Mouse (Mus musculus) midbrain, postnatal 0 days (tissue): ENCODE measurements at regions not wholly inside any gene's neighbourhood (a gene's known extent, or its start where the extent isn't known, plus 50 kb on each side); places are given as distances from the start of the nearest gene placed in this dataset.

Experiments used
- ATAC-seq: fragments of 200-750 bp; cut with Nextera tagmentation; 2 replicates; pipeline ENCODE4 v1.8.0; 2017; ENCODE audit warnings: moderate number of reproducible peaks, mild to moderate bottlenecking, moderate TSS enrichment, moderate library complexity; ENCODE audit not compliant: low FRiP score
- DNase-seq: peaks from one replicate; pipeline ENCODE4 v3.0.0-alpha.2; 2015; ENCODE audit warnings: low spot score
- H3K27ac ChIP-seq: fragments of 300-500 bp; sonication (generic); 2 replicates; pipeline ENCODE4 v1.5.1; 2014; ENCODE audit warnings: low read depth, mild to moderate bottlenecking, low read length, mixed read lengths
- H3K27me3 ChIP-seq: fragments of 300-500 bp; sonication (generic); 2 replicates; pipeline ENCODE4 v1.6.1; 2014; ENCODE audit warnings: low read length, control low read depth, mixed read lengths; ENCODE audit not compliant: insufficient read depth
- H3K36me3 ChIP-seq: fragments of 300-500 bp; sonication (generic); 2 replicates; pipeline ENCODE4 v1.6.1; 2014; ENCODE audit warnings: low read length, control low read depth, mixed read lengths; ENCODE audit not compliant: insufficient read depth
- H3K4me1 ChIP-seq: fragments of 300-500 bp; sonication (generic); 2 replicates; pipeline ENCODE4 v1.6.1; 2014; ENCODE audit warnings: mild to moderate bottlenecking, control low read depth, antibody characterized with exemption, low read length, mixed read lengths; ENCODE audit not compliant: insufficient read depth
- H3K4me2 ChIP-seq: fragments of 300-500 bp; sonication (generic); 2 replicates; pipeline ENCODE4 v1.6.1; 2014; ENCODE audit warnings: low read depth, mild to moderate bottlenecking, low read length, mixed read lengths; ENCODE audit not compliant: poor library complexity, severe bottlenecking
- H3K4me3 ChIP-seq: fragments of 300-500 bp; sonication (generic); 2 replicates; pipeline ENCODE4 v1.5.1; 2014; ENCODE audit warnings: low read depth, mild to moderate bottlenecking, low read length, moderate library complexity
- H3K9ac ChIP-seq: fragments of 300-500 bp; sonication (generic); replicated peaks from 2 replicates; pipeline ENCODE4 v1.6.1; 2014; ENCODE audit warnings: mild to moderate bottlenecking, low read length, moderate library complexity, mixed read lengths; ENCODE audit not compliant: poor library complexity, severe bottlenecking
- H3K9me3 ChIP-seq: fragments of 300-500 bp; sonication (generic); 2 replicates; pipeline ENCODE4 v1.6.1; 2016; ENCODE audit warnings: low read length, control low read depth
- CTCF ChIP-seq: IDR thresholded peaks from 2 replicates; pipeline ENCODE4 v1.5.1; 2016; ENCODE audit warnings: antibody characterized with exemption, mild to moderate bottlenecking
- WGBS: fragments of 180-500 bp; shearing (Covaris S2); extraction: QIAGEN DNeasy Blood & Tissue Kit; methylation state at CpG from one replicate; pipeline ENCODE4 v1.1.7; 2014; 5-methylcytosine and 5-hydroxymethylcytosine counted together

DNA sequence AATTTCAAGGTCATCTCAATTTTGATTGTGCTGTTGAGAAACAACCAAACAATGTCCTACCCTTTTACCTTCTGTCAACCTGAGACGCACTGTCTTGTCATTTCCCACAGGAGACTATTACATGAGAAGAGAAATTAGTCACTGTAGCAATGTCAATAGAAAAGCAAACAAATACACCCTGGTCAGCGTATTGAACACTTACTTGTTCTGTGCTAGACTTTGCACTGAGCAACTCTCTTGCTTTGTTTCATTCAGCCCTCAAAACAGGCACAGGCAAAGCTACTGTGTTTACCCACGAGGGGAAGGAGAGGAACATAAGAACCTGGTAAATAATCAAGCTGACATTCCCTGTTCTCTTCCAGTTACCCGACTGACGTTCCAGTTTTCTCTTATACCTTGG is 424.1 kb downstream of the Gxylt1 start:
- no peaks in the 10 kb centered on the region for H3K27me3 ChIP-seq
- WGBS = 74% methylated on average over 5 of the region's 5 CpGs
- ATAC-seq (no peak), DNase-seq (no peak)
- no peak overlapping the region for H3K27ac ChIP-seq
- H3K9me3 ChIP-seq = no peaks in the 10 kb centered on the region
- no peak for TF ChIP-seq CTCF
- H3K4me1 ChIP-seq = no peaks in the 10 kb centered on the region
- no peak overlapping the region for H3K4me3 ChIP-seq
- no peaks in the 10 kb centered on the region for H3K36me3 ChIP-seq
- no peak overlapping the region for H3K4me2 ChIP-seq
- H3K9ac ChIP-seq = no peak overlapping the region

DNA sequence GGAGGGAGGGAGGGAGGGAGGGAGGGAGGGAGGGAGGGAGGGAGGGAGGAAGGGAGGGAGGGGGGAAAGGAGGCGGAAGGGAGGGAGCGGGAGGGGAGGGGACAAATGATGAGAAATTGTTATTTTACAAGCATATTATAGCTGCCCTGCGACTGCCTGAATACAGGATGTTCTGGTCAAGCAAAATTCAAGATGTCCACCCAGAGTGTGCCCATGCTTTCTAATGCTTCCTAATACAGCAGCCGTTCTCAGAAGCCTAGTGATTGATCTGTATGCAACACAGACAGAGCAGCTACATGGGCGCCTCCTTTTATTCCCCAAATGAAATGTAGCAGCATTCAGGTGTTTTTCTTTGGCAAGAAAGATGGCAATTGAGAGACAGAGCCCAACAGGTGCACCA is 434.9 kb downstream of the Gxylt1 start:
- H3K36me3 ChIP-seq = no peaks in the 10 kb centered on the region
- 63% methylated on average over 5 of the region's 5 CpGs for WGBS
- no peak for TF ChIP-seq CTCF
- H3K27me3 ChIP-seq = no peaks in the 10 kb centered on the region
- H3K4me3 ChIP-seq = no peak overlapping the region
- no peak overlapping the region for H3K27ac ChIP-seq
- no peak overlapping the region for H3K4me2 ChIP-seq
- no peak overlapping the region for H3K9ac ChIP-seq
- DNase-seq (peak; percentile 13), ATAC-seq (no peak)
- no peaks in the 10 kb centered on the region for H3K9me3 ChIP-seq
- H3K4me1 ChIP-seq = no peaks in the 10 kb centered on the region

DNA sequence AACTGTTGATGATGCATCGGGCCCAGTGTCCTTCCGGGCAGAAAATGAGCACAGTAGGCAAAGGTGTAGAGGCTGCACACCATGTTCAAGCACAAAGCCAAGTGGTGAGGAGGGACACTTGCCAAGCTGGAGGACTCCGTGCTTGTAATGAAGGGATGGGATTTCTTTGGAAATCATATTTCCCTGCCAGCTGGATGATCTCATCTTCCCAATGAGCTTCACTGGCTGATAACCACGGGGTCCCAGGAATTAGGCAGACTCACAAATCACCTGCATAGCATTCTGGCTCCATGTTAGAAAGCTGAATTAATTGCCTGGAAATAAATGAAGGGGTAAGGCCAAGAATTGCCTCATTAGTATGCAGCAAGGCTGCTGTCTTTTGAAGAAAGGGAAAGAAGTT is 435.4 kb downstream of the Gxylt1 start:
- TF ChIP-seq CTCF = no peak
- H3K4me2 ChIP-seq = no peak overlapping the region
- ATAC-seq = no peak
- DNase-seq = peak; percentile 89
- no peaks in the 10 kb centered on the region for H3K27me3 ChIP-seq
- no peaks in the 10 kb centered on the region for H3K36me3 ChIP-seq
- H3K4me3 ChIP-seq = no peak overlapping the region
- no peaks in the 10 kb centered on the region for H3K4me1 ChIP-seq
- H3K9me3 ChIP-seq = no peaks in the 10 kb centered on the region
- WGBS = 55% methylated on average over 4 of the region's 4 CpGs
- H3K9ac ChIP-seq = no peak overlapping the region
- H3K27ac ChIP-seq = no peak overlapping the region

DNA sequence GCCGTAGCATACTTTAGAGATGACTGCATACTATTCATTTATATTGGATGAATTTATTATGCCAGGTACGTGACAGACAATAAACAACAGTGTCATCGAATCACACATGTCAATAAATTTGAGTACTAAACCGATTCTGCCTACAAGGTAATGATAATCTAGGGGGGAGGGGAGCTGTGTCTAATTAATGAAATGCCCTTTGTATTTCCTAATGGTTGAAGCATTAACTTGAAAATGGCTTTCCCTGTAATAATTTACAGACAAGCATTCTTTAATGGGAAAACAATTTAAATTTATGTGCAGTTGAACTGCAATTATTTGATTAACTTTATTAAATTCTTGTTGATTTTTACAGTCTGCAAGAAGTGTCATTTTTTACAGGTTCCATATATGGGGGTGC is 429.5 kb downstream of the Pdzrn4 start:
- no peaks in the 10 kb centered on the region for H3K36me3 ChIP-seq
- H3K27ac ChIP-seq = no peak overlapping the region
- no peak overlapping the region for H3K4me2 ChIP-seq
- DNase-seq = no peak
- no peak for TF ChIP-seq CTCF
- H3K27me3 ChIP-seq = no peaks in the 10 kb centered on the region
- no peak overlapping the region for H3K4me3 ChIP-seq
- H3K9me3 ChIP-seq = no peaks in the 10 kb centered on the region
- H3K4me1 ChIP-seq = no peaks in the 10 kb centered on the region
- no peak for ATAC-seq
- H3K9ac ChIP-seq = no peak overlapping the region
- WGBS = 73% methylated on average over 4 of the region's 4 CpGs
